Mouse (Mus musculus) CD4-positive helper T cell, adult 2 months (primary cell): Measurements from ENCODE around the gene Tenm1.
A peak's percentile ranks its signal among the peaks of the same experiment; 100 is the strongest.

Experiments used
- DNase-seq: peaks from one replicate; pipeline ENCODE4 v3.0.0-alpha.2; 2012; ENCODE audit warnings: low read depth, missing footprints, low spot score

Gene Tenm1

GRCm38 (mm10) chrX:43428855-43429263 lies at the start of gene Tenm1:
Gene Tenm1, minus strand, starts transcription at chrX:43429126.
- no peak for DNase-seq

GRCm38 (mm10) chrX:43467311-43467710 lies 38.4 kb upstream of the Tenm1 start:
- DNase-seq: no peak

- DNase-seq: no peak
Measured at GRCm38 (mm10) chrX:43430581-43430980, 1.7 kb upstream of the Tenm1 start.

DNA sequence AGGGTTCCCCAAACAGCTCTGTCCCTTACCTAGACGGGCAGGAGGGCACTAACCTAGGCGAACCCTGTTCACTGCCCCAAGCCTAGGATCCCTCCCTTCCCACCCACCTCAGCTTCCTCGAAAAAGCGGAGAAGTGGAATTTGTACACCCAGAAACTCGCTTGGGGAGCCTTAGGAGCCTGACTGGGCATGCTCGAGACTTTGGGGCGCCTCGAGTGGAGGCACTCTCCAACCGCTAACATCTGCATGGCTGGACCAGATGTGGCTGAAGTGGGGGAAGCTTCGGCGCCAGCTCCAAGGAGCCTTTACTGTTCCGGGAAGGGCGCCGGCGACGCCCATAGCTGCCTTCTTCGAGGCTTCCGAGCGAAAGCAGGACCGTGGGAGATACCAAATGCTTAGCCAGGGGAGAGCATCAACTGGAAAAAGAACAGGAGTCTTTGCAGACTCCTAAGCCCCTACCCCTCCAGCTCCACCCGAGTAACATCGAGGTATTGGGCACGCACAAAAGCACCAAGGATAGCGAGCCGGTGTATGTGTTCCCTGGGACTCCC lies 1.1 kb upstream of the Tenm1 start:
- DNase-seq: no peak

GRCm38 (mm10) chrX:43429337-43429736 lies 411 bp upstream of the Tenm1 start:
- no peak for DNase-seq

- no peak for DNase-seq
Measured at GRCm38 (mm10) chrX:43427961-43428365, 963 bp downstream of the Tenm1 start.

DNA sequence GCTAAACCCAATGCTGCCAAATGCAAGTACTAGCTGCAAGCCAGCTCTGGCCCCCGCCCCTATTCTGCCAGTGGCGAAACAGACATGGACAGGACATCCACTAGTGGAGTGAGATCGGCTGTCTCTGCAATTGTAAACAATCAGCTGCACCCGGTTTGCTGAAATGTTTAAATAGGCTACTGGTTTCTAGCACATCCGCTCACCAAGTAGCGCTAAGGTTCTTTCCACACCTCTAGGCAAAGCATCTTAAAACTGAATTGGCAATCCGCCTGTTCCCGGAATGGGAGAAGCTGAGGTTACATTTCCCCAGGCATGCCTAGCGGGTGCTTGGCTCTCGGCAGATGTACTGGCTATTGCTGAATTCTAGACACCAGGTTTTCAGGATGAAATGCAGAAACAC lies 1.8 kb downstream of the Tenm1 start:
- DNase-seq: no peak

GRCm38 (mm10) chrX:43397957-43398356 lies 31.0 kb downstream of the Tenm1 start:
- no peak for DNase-seq

- DNase-seq: no peak
Measured at GRCm38 (mm10) chrX:43388106-43388505, 40.8 kb downstream of the Tenm1 start.

- no peak for DNase-seq
Measured at GRCm38 (mm10) chrX:43372526-43372925, 56.4 kb downstream of the Tenm1 start.

- no peak for DNase-seq
Measured at GRCm38 (mm10) chrX:43319351-43319750, 109.6 kb downstream of the Tenm1 start.

- no peak for DNase-seq
Measured at GRCm38 (mm10) chrX:43317801-43318520, 111.0 kb downstream of the Tenm1 start.

- no peak for DNase-seq
Measured at GRCm38 (mm10) chrX:43235844-43236243, 193.1 kb downstream of the Tenm1 start.

- no peak for DNase-seq
Measured at GRCm38 (mm10) chrX:43205003-43205402, 223.9 kb downstream of the Tenm1 start.

GRCm38 (mm10) chrX:43202249-43202783 lies 226.6 kb downstream of the Tenm1 start:
- no peak for DNase-seq

DNA sequence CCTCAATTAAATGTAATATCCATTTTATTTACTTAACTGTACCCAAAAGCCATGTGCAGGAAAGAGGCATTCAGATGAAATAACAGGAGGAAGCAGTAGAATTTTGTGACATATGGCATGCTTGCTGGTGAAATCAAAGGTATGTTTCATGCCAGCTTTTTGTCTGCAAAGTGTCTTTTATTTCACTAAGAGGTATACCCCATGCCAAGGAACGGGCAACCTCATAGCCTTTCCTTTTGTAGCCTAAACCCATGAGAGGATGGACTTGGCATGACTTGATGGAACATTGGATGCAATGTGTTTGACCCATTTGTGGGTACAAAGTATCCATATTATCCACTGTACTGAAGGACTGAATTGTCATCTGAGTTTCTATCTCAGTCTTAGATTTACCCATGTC lies 246.0 kb downstream of the Tenm1 start:
- no peak for DNase-seq

GRCm38 (mm10) chrX:43151561-43151960 lies 277.4 kb downstream of the Tenm1 start:
- no peak for DNase-seq

DNA sequence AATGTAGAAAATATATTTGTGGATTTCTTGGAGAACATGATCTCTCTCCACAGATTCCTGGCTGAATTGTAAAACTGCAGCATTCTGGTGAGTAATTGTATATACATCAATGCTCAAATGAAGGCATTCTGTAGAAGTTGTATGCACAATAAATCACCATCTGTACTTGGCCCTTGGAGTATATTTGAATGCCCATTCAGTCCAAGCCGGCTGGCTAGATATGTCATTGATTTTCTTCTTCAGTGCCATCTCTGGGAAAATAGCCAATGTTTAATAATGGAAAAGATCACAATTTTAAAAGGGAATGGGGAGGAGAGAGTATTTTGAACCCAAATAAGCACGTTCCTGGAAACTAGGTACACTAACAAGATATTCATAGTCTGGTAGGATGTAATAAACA lies 299.2 kb downstream of the Tenm1 start:
- DNase-seq: no peak

GRCm38 (mm10) chrX:43122491-43122890 lies 306.4 kb downstream of the Tenm1 start:
- DNase-seq: no peak

- no peak for DNase-seq
Measured at GRCm38 (mm10) chrX:43122001-43122400, 306.9 kb downstream of the Tenm1 start.

DNA sequence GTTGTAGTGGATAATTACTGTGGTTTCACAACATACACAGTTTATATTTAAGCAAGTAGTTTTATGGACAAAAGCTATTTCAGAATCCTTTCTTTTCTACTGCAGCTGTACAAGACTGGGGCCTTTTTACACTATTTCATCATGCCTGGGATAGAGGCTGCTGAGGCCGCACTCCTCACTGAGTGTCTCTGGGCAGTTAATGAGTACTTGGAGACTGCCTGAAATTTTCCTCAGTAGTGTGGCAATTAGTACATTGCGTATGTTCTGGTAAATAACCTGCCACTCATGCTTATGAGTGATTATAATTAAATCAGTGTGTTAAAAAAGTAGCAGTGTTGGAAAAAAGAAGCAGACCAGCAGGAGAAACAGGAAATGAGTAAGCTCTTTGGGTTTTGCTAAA lies 442.8 kb downstream of the Tenm1 start:
- DNase-seq: no peak

- peak; percentile 4 for DNase-seq
Measured at GRCm38 (mm10) chrX:42973562-42973961, 455.4 kb downstream of the Tenm1 start.

GRCm38 (mm10) chrX:42967611-42968010 lies 461.3 kb downstream of the Tenm1 start:
- DNase-seq: no peak
